Mouse (Mus musculus) midbrain, postnatal 0 days (tissue): ENCODE results near the gene Unc5c. TPM values are rescaled to one million over a fixed set of nuclear protein-coding genes. Genes with fewer than 3 reads are reported as not detected.
A peak's percentile ranks its signal among the peaks of the same experiment; 100 is the strongest.

Experiments
- ATAC-seq: fragments of 200-750 bp; cut with Nextera tagmentation; 2 replicates; pipeline ENCODE4 v1.8.0; 2017; ENCODE audit warnings: moderate number of reproducible peaks, mild to moderate bottlenecking, moderate TSS enrichment, moderate library complexity; ENCODE audit not compliant: low FRiP score
- DNase-seq: peaks from one replicate; pipeline ENCODE4 v3.0.0-alpha.2; 2015; ENCODE audit warnings: low spot score
- H3K27ac ChIP-seq: fragments of 300-500 bp; sonication (generic); 2 replicates; pipeline ENCODE4 v1.5.1; 2014; ENCODE audit warnings: low read depth, mild to moderate bottlenecking, low read length, mixed read lengths
- H3K27me3 ChIP-seq: fragments of 300-500 bp; sonication (generic); 2 replicates; pipeline ENCODE4 v1.6.1; 2014; ENCODE audit warnings: low read length, control low read depth, mixed read lengths; ENCODE audit not compliant: insufficient read depth
- H3K36me3 ChIP-seq: fragments of 300-500 bp; sonication (generic); 2 replicates; pipeline ENCODE4 v1.6.1; 2014; ENCODE audit warnings: low read length, control low read depth, mixed read lengths; ENCODE audit not compliant: insufficient read depth
- H3K4me1 ChIP-seq: fragments of 300-500 bp; sonication (generic); 2 replicates; pipeline ENCODE4 v1.6.1; 2014; ENCODE audit warnings: mild to moderate bottlenecking, control low read depth, antibody characterized with exemption, low read length, mixed read lengths; ENCODE audit not compliant: insufficient read depth
- H3K4me2 ChIP-seq: fragments of 300-500 bp; sonication (generic); 2 replicates; pipeline ENCODE4 v1.6.1; 2014; ENCODE audit warnings: low read depth, mild to moderate bottlenecking, low read length, mixed read lengths; ENCODE audit not compliant: poor library complexity, severe bottlenecking
- H3K4me3 ChIP-seq: fragments of 300-500 bp; sonication (generic); 2 replicates; pipeline ENCODE4 v1.5.1; 2014; ENCODE audit warnings: low read depth, mild to moderate bottlenecking, low read length, moderate library complexity
- H3K9ac ChIP-seq: fragments of 300-500 bp; sonication (generic); replicated peaks from 2 replicates; pipeline ENCODE4 v1.6.1; 2014; ENCODE audit warnings: mild to moderate bottlenecking, low read length, moderate library complexity, mixed read lengths; ENCODE audit not compliant: poor library complexity, severe bottlenecking
- H3K9me3 ChIP-seq: fragments of 300-500 bp; sonication (generic); 2 replicates; pipeline ENCODE4 v1.6.1; 2016; ENCODE audit warnings: low read length, control low read depth
- CTCF ChIP-seq: IDR thresholded peaks from 2 replicates; pipeline ENCODE4 v1.5.1; 2016; ENCODE audit warnings: antibody characterized with exemption, mild to moderate bottlenecking
- WGBS: fragments of 180-500 bp; shearing (Covaris S2); extraction: QIAGEN DNeasy Blood & Tissue Kit; methylation state at CpG from one replicate; pipeline ENCODE4 v1.1.7; 2014; 5-methylcytosine and 5-hydroxymethylcytosine counted together
- polyA plus RNA-seq: library from polyadenylated mRNA; unstranded; fragments of >200 nt; fragmentation: Nextera tagmentation; extraction: Ambion mirVana; gene quantifications from 2 replicates; pipeline ENCODE4 v1.2.1, GENCODE M21; 2015
- total RNA-seq: library from RNA; depleted of rRNA; stranded (reverse); fragments of >200 nt; gene quantifications from 2 replicates; pipeline ENCODE4 v1.2.3, GENCODE M21; 2014

The Unc5c gene
- total and polyA plus RNA-seq, 2 experiments from 2014 or later, result 10.4 to 44.4 TPM

- no peaks in the 10 kb centered on the region for H3K36me3 ChIP-seq
- no peak overlapping the region for H3K4me3 ChIP-seq
- no peak for ATAC-seq
- no peak overlapping the region for H3K9ac ChIP-seq
- no peaks in the 10 kb centered on the region for H3K27me3 ChIP-seq
- no peak for DNase-seq
- no peak overlapping the region for H3K27ac ChIP-seq
- H3K4me1 ChIP-seq, result no peaks in the 10 kb centered on the region
- H3K9me3 ChIP-seq, result no peaks in the 10 kb centered on the region
- no peak for TF ChIP-seq CTCF
- no peak overlapping the region for H3K4me2 ChIP-seq
Measured at GRCm38 (mm10) chr3:141797372-141797771, 332.4 kb downstream of the Unc5c start.

- Histone ChIP-seq H3K27ac (no peak overlapping the region), H3K36me3 (no peaks in the 10 kb centered on the region), H3K9me3 (no peaks in the 10 kb centered on the region), H3K4me3 (no peak overlapping the region), H3K4me2 (no peak overlapping the region), H3K4me1 (no peaks in the 10 kb centered on the region), H3K27me3 (no peaks in the 10 kb centered on the region), H3K9ac (no peak overlapping the region)
- peak; percentile 31; the same call in 1 of the 2 replicates for ATAC-seq
- WGBS, result 33% methylated on average over 1 of the region's 1 CpGs
- peak; percentile 49 for DNase-seq
- TF ChIP-seq CTCF, result no peak
Measured at GRCm38 (mm10) chr3:141797789-141798188, 332.8 kb downstream of the Unc5c start.

- no peak for ATAC-seq
- no peak for DNase-seq
- no peak overlapping the region for H3K4me2 ChIP-seq
- H3K4me3 ChIP-seq, result no peak overlapping the region
- H3K27me3 ChIP-seq, result no peaks in the 10 kb centered on the region
- no peak for TF ChIP-seq CTCF
- no peaks in the 10 kb centered on the region for H3K4me1 ChIP-seq
- H3K9me3 ChIP-seq, result no peaks in the 10 kb centered on the region
- no peak overlapping the region for H3K27ac ChIP-seq
- H3K36me3 ChIP-seq, result no peaks in the 10 kb centered on the region
- H3K9ac ChIP-seq, result no peak overlapping the region
- WGBS, result 66% methylated on average over 5 of the region's 5 CpGs
Measured at GRCm38 (mm10) chr3:141804133-141804532, 339.1 kb downstream of the Unc5c start.

- no peaks in the 10 kb centered on the region for H3K4me1 ChIP-seq
- no peaks in the 10 kb centered on the region for H3K27me3 ChIP-seq
- DNase-seq, result no peak
- H3K4me2 ChIP-seq, result no peak overlapping the region
- H3K4me3 ChIP-seq, result no peak overlapping the region
- TF ChIP-seq CTCF, result no peak
- ATAC-seq, result no peak
- WGBS, result 77% methylated on average over 3 of the region's 3 CpGs
- H3K9me3 ChIP-seq, result no peaks in the 10 kb centered on the region
- H3K9ac ChIP-seq, result no peak overlapping the region
- H3K27ac ChIP-seq, result no peak overlapping the region
- no peaks in the 10 kb centered on the region for H3K36me3 ChIP-seq
Measured at GRCm38 (mm10) chr3:141809581-141809980, 344.6 kb downstream of the Unc5c start.

- Histone ChIP-seq H3K36me3 (no peaks in the 10 kb centered on the region), H3K4me3 (no peak overlapping the region), H3K4me1 (no peaks in the 10 kb centered on the region), H3K4me2 (no peak overlapping the region), H3K9ac (no peak overlapping the region), H3K9me3 (no peaks in the 10 kb centered on the region), H3K27ac (no peak overlapping the region), H3K27me3 (no peaks in the 10 kb centered on the region)
- peak; percentile 58 for DNase-seq
- ATAC-seq, result peak; percentile 58; the same call in 1 of the 2 replicates
- no peak for TF ChIP-seq CTCF
- 35% methylated on average over 7 of the region's 7 CpGs for WGBS
Measured at GRCm38 (mm10) chr3:141810944-141811343, 345.9 kb downstream of the Unc5c start.

- Histone ChIP-seq H3K27ac (no peak overlapping the region), H3K9ac (no peak overlapping the region), H3K4me2 (no peak overlapping the region), H3K27me3 (no peaks in the 10 kb centered on the region), H3K4me3 (no peak overlapping the region), H3K36me3 (no peaks in the 10 kb centered on the region), H3K4me1 (no peaks in the 10 kb centered on the region), H3K9me3 (no peaks in the 10 kb centered on the region)
- 22% methylated on average over 2 of the region's 2 CpGs for WGBS
- ATAC-seq (no peak), DNase-seq (peak; percentile 48)
- no peak for TF ChIP-seq CTCF
Measured at GRCm38 (mm10) chr3:141811348-141811747, 346.3 kb downstream of the Unc5c start.
